In the genomic region with DNA sequence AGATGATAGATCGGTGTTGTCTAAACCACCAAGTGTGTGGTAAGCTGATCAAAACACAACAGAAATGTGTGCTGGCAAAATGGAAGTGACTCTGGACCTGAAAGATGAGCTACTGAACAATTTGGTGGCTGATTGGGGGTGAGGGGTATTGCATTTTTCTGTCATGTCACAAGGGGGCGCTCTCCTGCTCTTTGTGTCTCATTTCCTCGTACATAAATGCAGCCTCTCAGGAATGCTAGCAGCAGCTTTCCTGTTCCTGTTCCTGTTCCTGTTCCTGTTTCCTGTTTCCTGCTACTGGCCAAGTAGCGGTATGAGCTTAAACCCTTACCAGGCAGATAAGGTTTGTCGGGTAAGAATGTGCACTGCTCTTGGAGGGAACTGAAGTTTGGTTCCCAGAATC, we compare ENCODE assay signal across 9 mouse cellular contexts.
DNase-seq lines count a peak whose midpoint lies in the region; ATAC-seq and TF ChIP-seq lines count a peak whose summit lies in the region.
"Had no signal": no experiment of that assay in that cellular context is flagged by ENCODE, and none has a peak within 500 bp of the region (broad histone marks: within the 10 kb centered on the region; RNA-seq: fewer than 3 reads in every experiment).

No protein-coding gene starts in this region.

- H3K4me2 ChIP-seq in intestine, postnatal 0 days (replicated peaks; ENCODE audit: low read depth), result no peak overlapping the region
- no peak overlapping the region for H3K4me2 ChIP-seq in intestine, embryonic 15.5 days (replicated peaks)

- no peak for TF ChIP-seq POLR2A in brain, embryonic 14.5 days (IDR thresholded peaks at IDR 0.05; ENCODE audit: borderline replicate concordance, extremely low read depth, insufficient read depth, insufficient read length, poor library complexity, severe bottlenecking)

- no peak for ATAC-seq in intestine, postnatal 0 days
- ATAC-seq in intestine, embryonic 15.5 days, result no peak

- no peak overlapping the region for H3K9ac ChIP-seq in intestine, postnatal 0 days (ENCODE audit: low read depth, low read length)
- H3K9ac ChIP-seq in intestine, embryonic 15.5 days, result no peak overlapping the region

- H3K27ac ChIP-seq in intestine, postnatal 0 days (ENCODE audit: low read depth, low read length), result no peak overlapping the region
- no peak overlapping the region for H3K27ac ChIP-seq in intestine, embryonic 15.5 days
- H3K27ac ChIP-seq: macrophage had no signal

- 60% methylated on average over 5 of the region's 5 CpGs for WGBS in intestine, postnatal 0 days
- WGBS in intestine, embryonic 15.5 days, result 56% methylated on average over 5 of the region's 5 CpGs

- H3K4me1 ChIP-seq in intestine, postnatal 0 days (replicated peaks; ENCODE audit: control insufficient read depth, insufficient read depth, low read length), result no peaks in the 10 kb centered on the region
- H3K4me1 ChIP-seq in intestine, embryonic 15.5 days (replicated peaks), result no peaks in the 10 kb centered on the region

- H3K9me3 ChIP-seq in intestine, postnatal 0 days (ENCODE audit: control insufficient read depth), result no peaks in the 10 kb centered on the region
- H3K9me3 ChIP-seq in intestine, embryonic 15.5 days, result no peaks in the 10 kb centered on the region

- peak; percentile 36 for DNase-seq in 3134 (ENCODE audit: extremely low read depth, insufficient read length, low spot score)
- DNase-seq in 416B (ENCODE audit: low read depth), result peak; percentile 40
- DNase-seq in brain, embryonic 14.5 days (ENCODE audit: low read depth), result no peak
- no peak for DNase-seq in right cerebral cortex, postnatal 25 days
- DNase-seq in natural killer cell, adult 2 months (ENCODE audit: low spot score in 2 of 2), result no peak
- DNase-seq: heart, postnatal 10 days had no signal

- H3K27me3 ChIP-seq in intestine, postnatal 0 days (replicated peaks; ENCODE audit: control insufficient read depth, insufficient read depth, low read length), result no peaks in the 10 kb centered on the region
- no peaks in the 10 kb centered on the region for H3K27me3 ChIP-seq in intestine, embryonic 15.5 days (replicated peaks)

- peak; percentile 60 for TF ChIP-seq CTCF in intestine, postnatal 0 days (IDR thresholded peaks at IDR 0.05; ENCODE audit: low read depth)
- peak; percentile 56; the same call in 1 of the 2 replicates for TF ChIP-seq CTCF in brain, embryonic 14.5 days (IDR thresholded peaks at IDR 0.05; ENCODE audit: borderline replicate concordance, extremely low read depth, insufficient read depth, insufficient read length)

- H3K36me3 ChIP-seq in intestine, postnatal 0 days (ENCODE audit: control insufficient read depth, insufficient read depth), result no peaks in the 10 kb centered on the region
- no peaks in the 10 kb centered on the region for H3K36me3 ChIP-seq in intestine, embryonic 15.5 days

- no peak overlapping the region for H3K4me3 ChIP-seq in intestine, postnatal 0 days (ENCODE audit: low read depth, low read length)
- no peak overlapping the region for H3K4me3 ChIP-seq in intestine, embryonic 15.5 days (replicated peaks)

Comparison
In these comparisons a context has a peak if more than half of its experiments do, and no peak if none do; other contexts are left out.
1. DNase-seq: peak in 3134 (single experiment) and 416B (single experiment); none in brain, embryonic 14.5 days (single experiment), right cerebral cortex, postnatal 25 days (single experiment) and natural killer cell, adult 2 months (0 of 2).